Mouse (Mus musculus): ENCODE measurements around the gene Creb3l1. TPM values are rescaled to one million over a fixed set of nuclear protein-coding genes. Genes with fewer than 3 reads are reported as not detected.

The Creb3l1 gene
- polyA plus RNA-seq, 1 experiment from 2014 or later: 1.2 TPM

- peak overlapping the region; percentile 86 for H3K9ac ChIP-seq (replicated peaks; ENCODE audit: low read depth, low read length)
- H3K4me1 ChIP-seq (ENCODE audit: control insufficient read depth, insufficient read depth, low read length): 0 out of 2 replicates have a peak, but pooled peaks cover 9% of the 10 kb centered on the region
- H3K9me3 ChIP-seq (ENCODE audit: control insufficient read depth, low read length): no peaks in the 10 kb centered on the region
- H3K27me3 ChIP-seq (ENCODE audit: control insufficient read depth, insufficient read depth, low read length): no peaks in the 10 kb centered on the region
- 9% methylated on average over 6 of the region's 6 CpGs for WGBS
- peak overlapping the region; percentile 96 for H3K4me2 ChIP-seq (ENCODE audit: low read depth, low read length)
- no peaks in the 10 kb centered on the region for H3K36me3 ChIP-seq (ENCODE audit: control insufficient read depth, insufficient read depth, low read length)
- H3K4me3 ChIP-seq (ENCODE audit: low read depth, low read length): peak overlapping the region; percentile 72
- no peak for ATAC-seq (ENCODE audit: low read depth)
- peak overlapping the region; percentile 89 for H3K27ac ChIP-seq (ENCODE audit: low read depth, low read length)
Observed at GRCm38 (mm10) chr2:92060291-92060690, 36.0 kb upstream of the Creb3l1 start.

- Histone ChIP-seq H3K4me2 (ENCODE audit: low read depth, low read length) (peak overlapping the region; percentile 96), H3K27me3 (ENCODE audit: control insufficient read depth, insufficient read depth, low read length) (no peaks in the 10 kb centered on the region), H3K9me3 (ENCODE audit: control insufficient read depth, low read length) (no peaks in the 10 kb centered on the region), H3K4me3 (ENCODE audit: low read depth, low read length) (peak overlapping the region; percentile 72), H3K36me3 (ENCODE audit: control insufficient read depth, insufficient read depth, low read length) (no peaks in the 10 kb centered on the region), H3K9ac (replicated peaks; ENCODE audit: low read depth, low read length) (peak overlapping the region; percentile 86), H3K27ac (ENCODE audit: low read depth, low read length) (peak overlapping the region; percentile 89), H3K4me1 (ENCODE audit: control insufficient read depth, insufficient read depth, low read length) (0 out of 2 replicates have a peak, but pooled peaks cover 9% of the 10 kb centered on the region)
- under 1% methylated on average over 56 of the region's 63 CpGs for WGBS
- ATAC-seq (ENCODE audit: low read depth): peak; percentile 84
Observed at GRCm38 (mm10) chr2:92059481-92060220, 35.3 kb upstream of the Creb3l1 start.

GRCm38 (mm10) chr2:92058936-92059335, 34.6 kb upstream of the Creb3l1 start:
- 3% methylated on average over 11 of the region's 11 CpGs for WGBS
- H3K36me3 ChIP-seq (ENCODE audit: control insufficient read depth, insufficient read depth, low read length): no peaks in the 10 kb centered on the region
- ATAC-seq (ENCODE audit: low read depth): peak; percentile 15
- H3K9ac ChIP-seq (replicated peaks; ENCODE audit: low read depth, low read length): peak overlapping the region; percentile 86
- H3K27me3 ChIP-seq (ENCODE audit: control insufficient read depth, insufficient read depth, low read length): peaks cover 6% of the 10 kb centered on the region
- peak overlapping the region; percentile 96 for H3K4me2 ChIP-seq (ENCODE audit: low read depth, low read length)
- peak overlapping the region; percentile 72 for H3K4me3 ChIP-seq (ENCODE audit: low read depth, low read length)
- H3K27ac ChIP-seq (ENCODE audit: low read depth, low read length): peak overlapping the region; percentile 89
- H3K4me1 ChIP-seq (ENCODE audit: control insufficient read depth, insufficient read depth, low read length): 0 out of 2 replicates have a peak, but pooled peaks cover 9% of the 10 kb centered on the region
- no peaks in the 10 kb centered on the region for H3K9me3 ChIP-seq (ENCODE audit: control insufficient read depth, low read length)

DNA sequence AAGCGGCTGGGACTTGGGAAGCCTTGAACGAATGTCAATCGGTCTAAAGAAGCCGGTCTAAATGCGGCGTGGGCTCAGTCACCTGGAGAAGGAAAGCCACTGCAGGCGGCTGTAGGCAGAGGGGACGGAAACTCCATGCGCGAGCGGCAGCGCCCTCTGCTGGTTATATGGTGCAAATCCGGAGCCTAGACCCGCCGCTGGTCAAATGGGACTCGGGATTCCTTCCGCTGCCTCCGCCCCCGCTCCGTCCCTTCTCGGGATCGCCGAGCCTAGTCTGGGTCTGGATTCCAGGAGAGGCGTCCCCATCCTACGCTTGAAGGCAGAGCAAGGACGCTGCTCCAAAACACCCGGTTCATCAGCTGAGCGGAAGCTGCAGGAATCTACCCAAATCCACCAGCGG, 34.2 kb upstream of the Creb3l1 start:
- under 1% methylated on average over 28 of the region's 29 CpGs for WGBS
- ATAC-seq (ENCODE audit: low read depth): peak; percentile 73
- Histone ChIP-seq H3K27me3 (ENCODE audit: control insufficient read depth, insufficient read depth, low read length) (peaks cover 6% of the 10 kb centered on the region), H3K9ac (replicated peaks; ENCODE audit: low read depth, low read length) (peak overlapping the region; percentile 86), H3K27ac (ENCODE audit: low read depth, low read length) (peak overlapping the region; percentile 89), H3K4me3 (ENCODE audit: low read depth, low read length) (peak overlapping the region; percentile 72), H3K9me3 (ENCODE audit: control insufficient read depth, low read length) (no peaks in the 10 kb centered on the region), H3K4me2 (ENCODE audit: low read depth, low read length) (peak overlapping the region; percentile 96), H3K4me1 (ENCODE audit: control insufficient read depth, insufficient read depth, low read length) (0 out of 2 replicates have a peak, but pooled peaks cover 9% of the 10 kb centered on the region), H3K36me3 (ENCODE audit: control insufficient read depth, insufficient read depth, low read length) (no peaks in the 10 kb centered on the region)

GRCm38 (mm10) chr2:92056760-92057159, 32.5 kb upstream of the Creb3l1 start:
- H3K36me3 ChIP-seq (ENCODE audit: control insufficient read depth, insufficient read depth, low read length): no peaks in the 10 kb centered on the region
- WGBS: 77% methylated on average over 13 of the region's 13 CpGs
- ATAC-seq (ENCODE audit: low read depth): no peak
- no peak overlapping the region for H3K4me2 ChIP-seq (ENCODE audit: low read depth, low read length)
- H3K9me3 ChIP-seq (ENCODE audit: control insufficient read depth, low read length): no peaks in the 10 kb centered on the region
- no peak overlapping the region for H3K4me3 ChIP-seq (ENCODE audit: low read depth, low read length)
- H3K9ac ChIP-seq (replicated peaks; ENCODE audit: low read depth, low read length): no peak overlapping the region
- H3K4me1 ChIP-seq (ENCODE audit: control insufficient read depth, insufficient read depth, low read length): 0 out of 2 replicates have a peak, but pooled peaks cover 9% of the 10 kb centered on the region
- no peak overlapping the region for H3K27ac ChIP-seq (ENCODE audit: low read depth, low read length)
- H3K27me3 ChIP-seq (ENCODE audit: control insufficient read depth, insufficient read depth, low read length): peaks cover 6% of the 10 kb centered on the region

DNA sequence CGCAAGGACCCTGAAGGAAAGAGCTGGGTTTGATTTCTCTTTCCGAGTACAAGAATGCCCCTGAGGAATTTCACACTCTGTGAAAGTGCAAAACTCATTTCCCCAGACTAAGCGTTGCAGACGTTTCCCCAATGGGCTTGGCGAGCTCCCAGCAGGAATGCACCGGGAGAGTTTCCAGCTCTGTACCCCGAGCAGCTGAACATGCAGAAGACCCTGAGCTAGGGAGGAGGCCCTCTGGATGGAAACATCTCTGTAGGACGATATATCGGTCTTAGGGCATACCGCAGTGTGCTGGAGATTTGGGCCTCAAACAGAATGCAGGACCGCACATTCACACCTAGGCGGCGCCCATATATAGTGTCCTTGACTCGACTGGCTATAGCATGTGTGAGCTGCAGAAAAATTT, 31.5 kb upstream of the Creb3l1 start:
- Histone ChIP-seq H3K4me3 (ENCODE audit: low read depth, low read length) (peak overlapping the region; percentile 25), H3K9me3 (ENCODE audit: control insufficient read depth, low read length) (no peaks in the 10 kb centered on the region), H3K9ac (replicated peaks; ENCODE audit: low read depth, low read length) (no peak overlapping the region), H3K4me1 (ENCODE audit: control insufficient read depth, insufficient read depth, low read length) (0 out of 2 replicates have a peak, but pooled peaks cover 9% of the 10 kb centered on the region), H3K27me3 (ENCODE audit: control insufficient read depth, insufficient read depth, low read length) (peaks cover 6% of the 10 kb centered on the region), H3K27ac (ENCODE audit: low read depth, low read length) (peak overlapping the region; percentile 34; the same call in 1 of the 2 replicates), H3K4me2 (ENCODE audit: low read depth, low read length) (peak overlapping the region; percentile 49), H3K36me3 (ENCODE audit: control insufficient read depth, insufficient read depth, low read length) (no peaks in the 10 kb centered on the region)
- ATAC-seq (ENCODE audit: low read depth): no peak
- WGBS: 2% methylated on average over 14 of the region's 14 CpGs

GRCm38 (mm10) chr2:92055101-92055813, 31.0 kb upstream of the Creb3l1 start:
- peak; percentile 36 for ATAC-seq (ENCODE audit: low read depth)
- H3K4me1 ChIP-seq (ENCODE audit: control insufficient read depth, insufficient read depth, low read length): 0 out of 2 replicates have a peak, but pooled peaks cover 9% of the 10 kb centered on the region
- no peaks in the 10 kb centered on the region for H3K36me3 ChIP-seq (ENCODE audit: control insufficient read depth, insufficient read depth, low read length)
- 3% methylated on average over 38 of the region's 38 CpGs for WGBS
- H3K27me3 ChIP-seq (ENCODE audit: control insufficient read depth, insufficient read depth, low read length): peaks cover 6% of the 10 kb centered on the region
- peak overlapping the region; percentile 49 for H3K4me2 ChIP-seq (ENCODE audit: low read depth, low read length)
- H3K9me3 ChIP-seq (ENCODE audit: control insufficient read depth, low read length): no peaks in the 10 kb centered on the region
- H3K27ac ChIP-seq (ENCODE audit: low read depth, low read length): peak overlapping the region; percentile 34; the same call in 1 of the 2 replicates
- peak overlapping the region; percentile 25 for H3K4me3 ChIP-seq (ENCODE audit: low read depth, low read length)
- 0 out of 2 replicates have a peak overlapping the region, but pooled peaks have one; percentile 12 for H3K9ac ChIP-seq (replicated peaks; ENCODE audit: low read depth, low read length)

- Histone ChIP-seq H3K9me3 (ENCODE audit: control insufficient read depth, low read length) (no peaks in the 10 kb centered on the region), H3K27me3 (ENCODE audit: control insufficient read depth, insufficient read depth, low read length) (peaks cover 6% of the 10 kb centered on the region), H3K4me2 (ENCODE audit: low read depth, low read length) (no peak overlapping the region), H3K4me1 (ENCODE audit: control insufficient read depth, insufficient read depth, low read length) (0 out of 2 replicates have a peak, but pooled peaks cover 7% of the 10 kb centered on the region), H3K27ac (ENCODE audit: low read depth, low read length) (no peak overlapping the region), H3K9ac (replicated peaks; ENCODE audit: low read depth, low read length) (no peak overlapping the region), H3K36me3 (ENCODE audit: control insufficient read depth, insufficient read depth, low read length) (no peaks in the 10 kb centered on the region), H3K4me3 (ENCODE audit: low read depth, low read length) (no peak overlapping the region)
- WGBS: 50% methylated on average over 2 of the region's 2 CpGs
- no peak for ATAC-seq (ENCODE audit: low read depth)
Observed at GRCm38 (mm10) chr2:92052754-92053153, 28.5 kb upstream of the Creb3l1 start.
